Mouse (Mus musculus): ENCODE measurements around the gene Mycl.
"Not testable (repeated sequence)": the region's sequence is repeated elsewhere in the genome, so short reads cannot be mapped to it uniquely, and the experiment has no call there.

Mycl gene

GRCm38 (mm10) chr4:122981238-122981637, 14.2 kb upstream of the Mycl start:
- no peak for DNase-seq (ENCODE audit: low read depth)

- DNase-seq (ENCODE audit: low read depth), result no peak
Measured at GRCm38 (mm10) chr4:122981930-122982329, 13.5 kb upstream of the Mycl start.

- no peak for DNase-seq (ENCODE audit: low read depth)
Measured at GRCm38 (mm10) chr4:122982537-122982936, 12.9 kb upstream of the Mycl start.

- DNase-seq (ENCODE audit: low read depth), result no peak
Measured at GRCm38 (mm10) chr4:122983486-122984261, 11.8 kb upstream of the Mycl start.

- peak; percentile 75 for DNase-seq (ENCODE audit: low read depth)
Measured at GRCm38 (mm10) chr4:122985110-122985509, 10.3 kb upstream of the Mycl start.

GRCm38 (mm10) chr4:122987421-122987820, 8.0 kb upstream of the Mycl start:
- DNase-seq (ENCODE audit: low read depth), result no peak

- peak; percentile 31 for DNase-seq (ENCODE audit: low read depth)
Measured at GRCm38 (mm10) chr4:122988004-122988403, 7.4 kb upstream of the Mycl start.

GRCm38 (mm10) chr4:122991177-122991576, 4.3 kb upstream of the Mycl start:
- DNase-seq (ENCODE audit: low read depth), result no peak

- DNase-seq (ENCODE audit: low read depth), result no peak
Measured at GRCm38 (mm10) chr4:122992276-122992675, 3.2 kb upstream of the Mycl start.

- DNase-seq (ENCODE audit: low read depth), result no peak
Measured at GRCm38 (mm10) chr4:122996221-122996617, 767 bp downstream of the Mycl start.

GRCm38 (mm10) chr4:122996618-122997381, 1.3 kb downstream of the Mycl start:
- DNase-seq (ENCODE audit: low read depth), result no peak

GRCm38 (mm10) chr4:122998537-122999262, 3.2 kb downstream of the Mycl start:
- DNase-seq (ENCODE audit: low read depth), result no peak

- no peak for DNase-seq (ENCODE audit: low read depth)
Measured at GRCm38 (mm10) chr4:122999263-122999691, 3.8 kb downstream of the Mycl start.

GRCm38 (mm10) chr4:123000130-123000529, 4.7 kb downstream of the Mycl start:
- no peak for DNase-seq (ENCODE audit: low read depth)

GRCm38 (mm10) chr4:123000617-123001342, 5.3 kb downstream of the Mycl start:
- no peak for DNase-seq (ENCODE audit: low read depth)

- no peak for DNase-seq (ENCODE audit: low read depth)
Measured at GRCm38 (mm10) chr4:123005054-123005966, 9.9 kb downstream of the Mycl start.

- not testable (repeated sequence) for DNase-seq (ENCODE audit: low read depth)
Measured at GRCm38 (mm10) chr4:123012501-123012900, 17.0 kb downstream of the Mycl start.

GRCm38 (mm10) chr4:123013346-123013945, 18.0 kb downstream of the Mycl start:
- DNase-seq (ENCODE audit: low read depth), result no peak

- peak; percentile 19 for DNase-seq (ENCODE audit: low read depth)
Measured at GRCm38 (mm10) chr4:123013949-123014406, 18.5 kb downstream of the Mycl start.
